Mouse (Mus musculus) cortical plate, adult 2 months (tissue): ENCODE measurements around the gene Podn. TPM values are rescaled to one million over a fixed set of nuclear protein-coding genes. Genes with fewer than 3 reads are reported as not detected.
"Not testable (repeated sequence)": the region's sequence is repeated elsewhere in the genome, so short reads cannot be mapped to it uniquely, and the experiment has no call there.

Source experiments
- H3K27ac ChIP-seq: fragments of 200-500 bp; 2 replicates; pipeline ENCODE4 v1.5.1; 2012; ENCODE audit warnings: low read length, control low read depth, inconsistent platforms; ENCODE audit not compliant: insufficient read depth
- H3K4me1 ChIP-seq: fragments of 200-500 bp; 2 replicates; pipeline ENCODE4 v1.6.1; 2011; ENCODE audit warnings: low read length; ENCODE audit not compliant: control insufficient read depth, insufficient read depth
- H3K4me3 ChIP-seq: fragments of 200-500 bp; 2 replicates; pipeline ENCODE4 v1.5.1; 2011; ENCODE audit warnings: mild to moderate bottlenecking, low read length, control low read depth; ENCODE audit not compliant: insufficient read depth
- CTCF ChIP-seq: fragments of 200-500 bp; IDR thresholded peaks from 2 replicates; pipeline ENCODE4 v1.5.1; 2011; ENCODE audit warnings: mild to moderate bottlenecking, control low read depth, low read length; ENCODE audit not compliant: insufficient read depth; ENCODE audit errors: extremely low read depth
- POLR2A ChIP-seq: fragments of 200-500 bp; IDR thresholded peaks from 2 replicates; pipeline ENCODE4 v1.6.1; 2011; ENCODE audit warnings: mild to moderate bottlenecking, low read length, control low read depth; ENCODE audit not compliant: insufficient read depth; ENCODE audit errors: extremely low read depth
- polyA plus RNA-seq: library from polyadenylated mRNA; depleted of rRNA; stranded (reverse); fragments of >200 nt; gene quantifications from 2 replicates; pipeline ENCODE4 v1.2.3, GENCODE M21; 2012

Podn gene
- polyA plus RNA-seq, 1 experiment, result 12.4 TPM

DNA sequence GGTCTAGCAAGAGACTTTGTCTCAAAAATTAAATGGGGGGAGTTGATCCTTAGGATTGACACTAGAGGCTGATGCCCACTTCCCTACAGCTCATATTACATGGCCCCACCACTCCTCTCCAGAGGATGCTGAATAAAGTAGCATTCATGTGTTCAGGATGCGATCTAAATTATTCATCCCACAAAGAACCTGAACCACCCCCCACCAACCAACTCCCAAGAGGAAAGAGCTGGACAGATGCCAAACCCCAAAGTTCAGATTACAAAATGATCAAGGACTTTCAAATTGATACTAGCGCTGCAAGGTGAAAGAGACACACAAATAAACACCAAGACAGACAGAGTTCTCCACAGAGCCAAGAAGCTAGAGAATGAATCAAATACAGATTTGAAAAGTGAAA, 16.5 kb downstream of the Podn start:
- Histone ChIP-seq H3K4me3 (no peak overlapping the region), H3K27ac (no peak overlapping the region), H3K4me1 (peaks cover 1% of the 10 kb centered on the region; the same call in 1 of the 2 replicates)
- TF ChIP-seq POLR2A, result no peak
- no peak for TF ChIP-seq CTCF

GRCm38 (mm10) chr4:108079191-108079590, 17.1 kb downstream of the Podn start:
- H3K4me1 ChIP-seq, H3K4me3 ChIP-seq, H3K27ac ChIP-seq: not testable (repeated sequence)
- TF ChIP-seq CTCF, result 0 out of 2 replicates have a peak, but pooled peaks have one; percentile 3

DNA sequence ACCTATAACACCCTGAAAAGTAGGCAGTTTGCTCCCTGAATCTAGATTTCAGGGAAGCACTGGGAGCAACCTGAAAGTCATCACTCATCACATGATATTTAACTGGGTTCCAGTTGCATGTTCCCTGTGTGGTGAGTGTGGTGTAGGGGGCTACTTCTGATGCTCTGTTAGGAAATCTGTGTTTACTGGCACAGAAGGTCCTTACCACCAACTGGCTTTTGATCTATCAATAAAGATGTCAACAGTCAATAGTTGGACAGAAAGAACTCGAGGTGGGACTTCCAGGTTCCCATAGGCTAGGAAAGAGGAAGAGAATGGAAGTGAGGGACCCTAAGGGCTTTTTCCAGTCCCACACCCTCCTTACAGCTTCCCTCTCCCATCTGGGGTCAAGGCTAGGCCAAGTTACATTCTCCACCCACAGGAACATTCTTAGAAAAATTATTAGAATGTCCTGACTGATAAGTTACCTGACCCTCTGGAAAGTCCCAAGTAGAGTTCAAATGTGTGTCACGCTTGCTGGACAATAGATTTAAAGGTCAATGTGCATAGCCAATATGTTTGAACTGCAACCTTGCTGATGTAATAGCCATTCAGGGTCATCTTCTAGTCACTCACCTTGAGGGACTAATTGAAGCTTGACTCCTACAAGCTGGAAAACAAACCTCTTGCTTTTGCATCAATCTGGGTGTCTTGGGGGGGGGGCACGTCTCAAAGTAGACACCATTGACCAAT, 18.9 kb downstream of the Podn start:
- H3K27ac ChIP-seq, result no peak overlapping the region
- no peaks in the 10 kb centered on the region for H3K4me1 ChIP-seq
- TF ChIP-seq CTCF (no peak), POLR2A (no peak)
- no peak overlapping the region for H3K4me3 ChIP-seq

- H3K27ac ChIP-seq, result no peak overlapping the region
- H3K4me1 ChIP-seq, result no peaks in the 10 kb centered on the region; the same call in 1 of the 2 replicates
- no peak overlapping the region for H3K4me3 ChIP-seq
- TF ChIP-seq CTCF (no peak), POLR2A (no peak)
Measured at GRCm38 (mm10) chr4:108074204-108074823, 21.9 kb downstream of the Podn start.

DNA sequence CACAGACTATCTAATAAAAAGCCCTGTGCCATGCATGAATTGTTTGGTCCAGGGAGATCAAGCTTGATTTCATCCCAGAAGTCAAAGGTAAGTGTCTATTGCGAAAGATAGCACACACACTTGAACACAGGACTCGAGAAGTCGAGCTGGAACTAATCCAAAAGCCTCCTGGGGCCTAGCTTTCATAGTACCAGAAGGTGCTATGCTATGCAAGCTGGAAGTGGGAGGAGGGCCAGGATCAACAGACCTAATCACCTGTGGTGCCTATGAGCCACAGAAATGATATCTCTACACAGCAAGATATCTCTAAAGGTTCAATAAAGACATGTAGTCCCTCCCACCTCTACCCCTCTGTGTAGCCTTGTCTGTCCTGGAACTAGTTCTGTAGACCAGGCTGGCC, 24.2 kb downstream of the Podn start:
- Histone ChIP-seq H3K4me1 (no peaks in the 10 kb centered on the region; the same call in 1 of the 2 replicates), H3K4me3 (no peak overlapping the region), H3K27ac (no peak overlapping the region)
- no peak for TF ChIP-seq CTCF
- no peak for TF ChIP-seq POLR2A

GRCm38 (mm10) chr4:108071235-108071901, 24.9 kb downstream of the Podn start:
- Histone ChIP-seq H3K27ac (no peak overlapping the region), H3K4me1 (no peaks in the 10 kb centered on the region; the same call in 1 of the 2 replicates), H3K4me3 (peak overlapping the region; percentile 66)
- no peak for TF ChIP-seq CTCF
- TF ChIP-seq POLR2A, result peak; percentile 51; the same call in 1 of the 2 replicates

- no peaks in the 10 kb centered on the region; the same call in 1 of the 2 replicates for H3K4me1 ChIP-seq
- H3K4me3 ChIP-seq, result peak overlapping the region; percentile 66
- TF ChIP-seq POLR2A (no peak), CTCF (no peak)
- H3K27ac ChIP-seq, result no peak overlapping the region
Measured at GRCm38 (mm10) chr4:108070723-108071122, 25.5 kb downstream of the Podn start.

DNA sequence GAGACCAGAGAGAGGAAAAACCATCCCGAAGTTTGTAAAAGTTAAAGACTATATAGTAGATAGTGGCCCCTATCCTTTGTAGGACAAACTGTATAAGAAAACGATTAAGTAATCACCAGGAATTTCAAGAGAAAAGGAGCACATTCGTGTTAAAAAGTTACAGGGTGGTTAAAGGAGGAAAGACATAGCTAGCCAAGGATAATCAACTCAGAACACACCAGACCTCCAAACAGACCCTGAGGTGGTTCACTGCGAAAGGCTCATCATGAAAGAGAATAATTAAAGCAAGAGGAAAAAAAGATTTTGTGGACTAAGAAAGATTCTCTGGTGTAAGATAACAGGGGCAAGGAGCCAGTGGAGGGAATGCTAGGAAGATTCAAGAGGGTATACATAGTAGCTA, 26.0 kb downstream of the Podn start:
- TF ChIP-seq CTCF, result no peak
- TF ChIP-seq POLR2A, result no peak
- Histone ChIP-seq H3K4me3 (peak overlapping the region; percentile 66), H3K4me1 (no peaks in the 10 kb centered on the region; the same call in 1 of the 2 replicates), H3K27ac (no peak overlapping the region)

DNA sequence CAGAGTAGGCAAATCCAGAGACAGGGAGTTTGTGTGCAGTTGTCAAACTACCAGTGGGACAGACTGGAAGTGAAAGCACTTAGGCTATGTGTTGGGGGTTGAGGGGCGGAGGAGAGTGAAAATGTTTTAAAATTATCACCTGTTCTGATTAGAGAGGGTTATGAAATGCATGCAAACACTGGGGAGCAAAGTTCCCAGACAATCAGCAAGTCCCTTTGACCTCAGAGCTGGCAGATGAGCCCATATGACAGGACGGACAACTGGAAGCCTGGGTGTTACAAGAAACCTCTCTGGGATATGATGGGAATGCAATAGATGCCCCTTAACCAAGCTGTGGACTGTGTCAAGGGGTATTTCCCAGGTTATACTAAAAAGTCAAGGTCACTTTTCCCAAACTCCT, 28.2 kb downstream of the Podn start:
- TF ChIP-seq CTCF (no peak), POLR2A (no peak)
- no peak overlapping the region for H3K27ac ChIP-seq
- no peak overlapping the region for H3K4me3 ChIP-seq
- peaks cover 2% of the 10 kb centered on the region for H3K4me1 ChIP-seq
